Mouse (Mus musculus): ENCODE measurements around the gene Cplx3. TPM values are rescaled to one million over a fixed set of nuclear protein-coding genes. Genes with fewer than 3 reads are reported as not detected.

Cplx3 gene
- polyA plus RNA-seq, 1 experiment, result not detected

- no peak overlapping the region for H3K27ac ChIP-seq (replicated peaks; ENCODE audit: low read depth, low read length)
- H3K4me3 ChIP-seq (ENCODE audit: insufficient read depth, low read depth, low read length), result no peak overlapping the region
- H3K4me1 ChIP-seq (ENCODE audit: control insufficient read depth, insufficient read depth, insufficient read length, low read length), result no peaks in the 10 kb centered on the region
Measured at GRCm38 (mm10) chr9:57598851-57599563, 7.1 kb downstream of the Cplx3 start.

DNA sequence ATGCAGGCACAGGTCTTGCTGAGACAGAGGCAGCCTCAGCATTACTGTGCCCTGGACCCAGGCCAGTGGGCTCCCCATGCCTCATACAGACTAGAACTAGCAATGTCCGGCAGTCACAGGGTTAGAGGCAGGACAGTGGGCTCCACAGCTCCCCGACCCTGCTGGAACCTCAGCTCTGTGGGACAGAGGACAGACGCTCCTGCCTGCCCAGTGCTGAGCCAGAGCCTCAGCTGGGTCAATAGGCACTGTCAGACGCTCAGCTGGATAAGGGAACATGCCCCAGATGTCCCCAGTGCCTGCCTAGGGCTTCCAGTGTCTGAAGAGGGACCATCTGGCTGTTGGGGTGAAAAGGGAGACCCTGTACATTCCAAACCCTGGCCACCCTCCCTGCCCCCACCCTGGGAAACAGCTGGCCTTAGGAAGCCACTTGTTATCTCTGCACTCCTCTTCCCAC lies 8.1 kb downstream of the Cplx3 start:
- Histone ChIP-seq H3K27ac (replicated peaks; ENCODE audit: low read depth, low read length) (no peak overlapping the region), H3K4me1 (ENCODE audit: control insufficient read depth, insufficient read depth, insufficient read length, low read length) (no peaks in the 10 kb centered on the region)

GRCm38 (mm10) chr9:57597265-57597664 lies 8.8 kb downstream of the Cplx3 start:
- no peak overlapping the region for H3K27ac ChIP-seq (replicated peaks; ENCODE audit: low read depth, low read length)
- H3K4me3 ChIP-seq (ENCODE audit: insufficient read depth, low read depth, low read length), result no peak overlapping the region
- H3K4me1 ChIP-seq (ENCODE audit: control insufficient read depth, insufficient read depth, insufficient read length, low read length), result no peaks in the 10 kb centered on the region

More for the DNA sequence above, 8.1 kb downstream of the Cplx3 start:
- no peak overlapping the region for H3K4me3 ChIP-seq (ENCODE audit: insufficient read depth, low read depth, low read length)

DNA sequence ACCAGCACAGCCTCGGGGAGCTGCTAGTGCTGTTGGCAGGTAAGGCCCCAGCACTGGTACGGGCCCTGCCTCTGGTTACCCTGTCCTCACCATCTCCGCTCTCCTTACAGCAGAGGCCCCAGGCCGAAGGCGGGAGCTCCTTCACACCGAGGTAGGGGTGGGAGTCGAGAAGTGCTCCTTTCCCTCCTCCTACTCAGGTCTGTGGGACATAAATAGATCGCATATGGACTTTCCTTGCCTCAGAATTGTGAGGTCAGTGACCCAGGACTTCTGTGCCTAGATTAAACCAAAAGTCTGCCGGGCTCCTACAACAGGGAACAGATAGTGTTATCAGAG lies 11.9 kb downstream of the Cplx3 start:
- H3K4me1 ChIP-seq (ENCODE audit: control insufficient read depth, insufficient read depth, insufficient read length, low read length), result no peaks in the 10 kb centered on the region

DNA sequence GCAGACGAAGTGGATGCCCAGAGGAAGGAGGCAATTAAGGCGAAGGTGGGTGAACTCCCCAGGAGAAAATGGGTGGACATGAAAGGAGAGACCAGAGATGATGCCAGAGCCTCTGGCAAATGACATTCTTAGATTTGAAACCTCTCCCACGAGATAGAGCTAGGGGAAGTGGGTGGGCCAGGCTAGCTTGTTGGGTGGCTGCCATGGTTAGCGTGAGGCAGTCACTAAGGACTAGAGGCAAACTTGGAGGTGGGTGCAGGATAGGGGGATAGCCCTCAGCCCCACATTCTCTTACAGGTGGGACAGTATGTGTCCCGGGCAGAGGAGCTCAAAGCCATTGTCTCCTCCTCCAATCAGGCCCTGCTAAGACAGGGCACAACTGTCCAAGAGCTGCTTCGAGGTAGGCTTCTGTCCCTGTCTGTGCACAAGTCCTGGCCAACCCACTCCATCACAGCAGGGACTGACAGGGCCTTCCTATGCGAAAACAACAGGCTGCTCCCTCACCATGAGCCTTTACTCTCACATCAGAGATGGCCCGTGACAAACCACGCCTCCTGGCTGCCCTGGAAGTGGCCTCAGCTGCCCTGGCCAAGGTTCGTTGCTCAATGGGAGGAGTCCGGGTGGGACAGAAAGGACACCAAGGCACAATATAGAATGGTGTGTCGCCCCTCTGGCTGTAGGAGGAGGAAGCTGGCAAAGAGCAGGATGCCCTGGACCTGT lies 12.5 kb downstream of the Cplx3 start:
- Histone ChIP-seq H3K4me1 (ENCODE audit: control insufficient read depth, insufficient read depth, insufficient read length, low read length) (no peaks in the 10 kb centered on the region), H3K4me3 (ENCODE audit: insufficient read depth, low read depth, low read length) (no peak overlapping the region), H3K27ac (replicated peaks; ENCODE audit: low read depth, low read length) (no peak overlapping the region)

More for the DNA sequence above, 11.9 kb downstream of the Cplx3 start:
- Histone ChIP-seq H3K4me3 (ENCODE audit: insufficient read depth, low read depth, low read length) (no peak overlapping the region), H3K27ac (replicated peaks; ENCODE audit: low read depth, low read length) (no peak overlapping the region)

DNA sequence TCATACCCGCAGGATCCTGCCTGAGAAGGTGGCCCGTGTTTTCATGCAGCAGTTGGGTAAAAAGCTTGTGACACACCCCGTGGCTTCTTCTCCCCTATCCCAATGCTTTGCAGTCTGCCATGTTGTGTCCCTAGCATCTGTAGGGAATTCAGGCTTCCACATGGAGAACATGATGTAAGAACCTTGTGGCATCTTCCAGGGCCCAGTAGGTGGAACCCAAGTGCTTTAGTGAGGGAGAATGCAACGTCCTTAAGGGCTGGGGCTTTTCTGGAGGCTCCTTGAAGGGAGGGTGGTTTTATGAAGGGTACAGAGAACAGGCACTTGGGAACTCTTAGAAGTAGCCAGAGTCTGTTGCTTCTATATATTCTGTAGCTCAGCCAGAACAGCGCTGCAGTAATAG lies 15.4 kb downstream of the Cplx3 start:
- Histone ChIP-seq H3K4me1 (ENCODE audit: control insufficient read depth, insufficient read depth, insufficient read length, low read length) (no peaks in the 10 kb centered on the region), H3K4me3 (ENCODE audit: insufficient read depth, low read depth, low read length) (no peak overlapping the region), H3K27ac (replicated peaks; ENCODE audit: low read depth, low read length) (no peak overlapping the region)

DNA sequence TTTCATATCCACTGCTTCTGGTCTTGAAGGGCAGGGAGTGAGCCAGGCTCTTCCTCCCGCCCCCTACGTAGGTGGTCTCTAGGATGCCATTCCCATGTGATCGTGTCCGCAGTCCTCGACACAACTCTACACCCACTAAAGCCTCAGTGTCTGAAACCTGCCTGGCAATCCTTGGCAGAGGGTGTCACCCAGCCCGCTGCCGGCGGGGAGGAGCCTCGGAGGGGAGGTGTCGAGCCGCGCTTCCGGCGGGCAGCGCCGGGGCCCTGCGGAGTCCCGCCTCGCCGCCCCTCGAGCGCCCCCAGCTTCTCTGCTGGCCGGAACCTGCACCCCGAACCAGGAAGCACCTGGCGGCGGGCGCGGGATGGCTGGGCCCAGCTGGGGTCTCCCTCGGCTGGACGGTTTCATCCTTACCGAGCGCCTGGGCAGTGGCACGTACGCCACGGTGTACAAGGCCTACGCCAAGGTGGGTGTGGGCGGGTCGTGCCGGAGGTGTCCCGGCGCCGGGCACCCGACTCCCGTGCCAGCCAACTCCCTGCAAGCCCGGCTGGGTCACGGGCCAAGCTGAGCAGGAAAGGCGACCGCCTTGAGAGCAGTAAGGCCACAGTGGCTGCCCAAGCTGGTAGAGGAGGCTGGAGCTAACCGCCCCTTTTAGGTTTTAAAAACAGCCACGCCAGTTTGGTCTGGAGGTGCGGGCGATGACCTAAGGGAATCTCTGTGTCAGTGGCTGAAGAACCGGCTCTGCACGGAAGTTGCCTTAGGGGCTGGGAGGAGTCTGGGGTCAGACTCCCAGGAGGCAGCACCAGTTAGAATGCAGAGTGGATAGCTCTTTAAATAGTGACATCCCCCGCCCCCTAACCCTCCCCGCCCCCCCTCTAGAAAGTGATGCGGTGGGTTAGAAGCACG lies 16.6 kb downstream of the Cplx3 start, which contains the start of gene Ulk3:
Gene Ulk3 (plus strand): TSS at position 229 of the 903 bp plus-strand sequence.
- Histone ChIP-seq H3K27ac (replicated peaks; ENCODE audit: low read depth, low read length) (peak within 1 kb of the TSS; percentile 7; the same call in 1 of the 2 replicates), H3K4me1 (ENCODE audit: control insufficient read depth, insufficient read depth, insufficient read length, low read length) (no peaks in the 10 kb centered on the region), H3K4me3 (ENCODE audit: insufficient read depth, low read depth, low read length) (peak within 1 kb of the TSS; percentile 91)

- Histone ChIP-seq H3K27ac (replicated peaks; ENCODE audit: low read depth, low read length) (no peak overlapping the region), H3K4me1 (ENCODE audit: control insufficient read depth, insufficient read depth, insufficient read length, low read length) (no peaks in the 10 kb centered on the region), H3K4me3 (ENCODE audit: insufficient read depth, low read depth, low read length) (no peak overlapping the region)
Measured at GRCm38 (mm10) chr9:57584991-57585390, 21.1 kb downstream of the Cplx3 start.

- H3K4me3 ChIP-seq (ENCODE audit: insufficient read depth, low read depth, low read length), result no peak overlapping the region
- no peaks in the 10 kb centered on the region for H3K4me1 ChIP-seq (ENCODE audit: control insufficient read depth, insufficient read depth, insufficient read length, low read length)
- no peak overlapping the region for H3K27ac ChIP-seq (replicated peaks; ENCODE audit: low read depth, low read length)
Measured at GRCm38 (mm10) chr9:57577144-57577849, 28.8 kb downstream of the Cplx3 start.

DNA sequence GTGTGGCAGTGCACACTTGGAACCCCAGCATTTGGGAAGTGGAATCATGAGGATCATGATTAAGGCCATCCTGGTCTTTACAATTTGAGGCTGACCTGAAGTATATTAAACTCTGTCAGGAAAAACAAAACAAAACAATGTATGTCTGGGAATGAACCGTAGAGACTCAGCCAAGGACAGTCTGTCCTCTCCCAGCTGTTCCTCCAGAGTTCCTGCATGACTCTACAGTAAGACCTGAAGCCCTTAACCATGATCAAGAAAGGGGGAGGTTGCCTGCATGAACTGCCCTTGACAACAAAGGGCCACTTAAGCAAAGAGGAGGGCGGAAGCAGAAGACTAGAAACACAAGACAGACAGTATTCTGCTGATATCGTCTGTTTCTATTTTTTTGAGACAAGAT lies 30.5 kb downstream of the Cplx3 start:
- Histone ChIP-seq H3K4me1 (ENCODE audit: control insufficient read depth, insufficient read depth, insufficient read length, low read length) (no peaks in the 10 kb centered on the region), H3K27ac (replicated peaks; ENCODE audit: low read depth, low read length) (no peak overlapping the region), H3K4me3 (ENCODE audit: insufficient read depth, low read depth, low read length) (no peak overlapping the region)

- no peak overlapping the region for H3K27ac ChIP-seq (replicated peaks; ENCODE audit: low read depth, low read length)
- H3K4me1 ChIP-seq (ENCODE audit: control insufficient read depth, insufficient read depth, insufficient read length, low read length), result no peaks in the 10 kb centered on the region
Measured at GRCm38 (mm10) chr9:57574397-57574796, 31.7 kb downstream of the Cplx3 start.

GRCm38 (mm10) chr9:57568500-57568899 lies 37.6 kb downstream of the Cplx3 start:
- no peak overlapping the region for H3K27ac ChIP-seq (replicated peaks; ENCODE audit: low read depth, low read length)
- no peak overlapping the region for H3K4me3 ChIP-seq (ENCODE audit: insufficient read depth, low read depth, low read length)
- H3K4me1 ChIP-seq (ENCODE audit: control insufficient read depth, insufficient read depth, insufficient read length, low read length), result peaks cover 8% of the 10 kb centered on the region

More at GRCm38 (mm10) chr9:57574397-57574796, 31.7 kb downstream of the Cplx3 start:
- no peak overlapping the region for H3K4me3 ChIP-seq (ENCODE audit: insufficient read depth, low read depth, low read length)

DNA sequence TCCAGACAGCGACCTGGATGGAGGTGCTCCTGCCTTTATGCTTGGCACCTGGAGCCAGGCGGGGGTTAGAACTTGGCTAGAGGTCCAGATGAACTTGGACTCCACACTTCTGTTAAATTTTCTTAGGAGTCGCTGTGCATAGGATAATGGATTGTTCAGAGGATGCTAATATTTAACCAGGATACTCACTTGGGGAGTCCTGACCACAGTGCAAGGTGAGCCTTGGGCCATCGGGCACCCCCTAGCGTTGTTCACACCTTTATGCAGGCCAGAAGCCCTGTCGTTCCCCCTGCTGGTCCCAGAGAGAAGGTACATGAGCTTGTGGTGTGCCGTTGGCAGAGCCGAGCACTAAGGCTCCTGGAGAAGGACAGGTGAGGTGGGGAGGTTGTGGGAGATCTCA lies 39.2 kb downstream of the Cplx3 start:
- Histone ChIP-seq H3K4me1 (ENCODE audit: control insufficient read depth, insufficient read depth, insufficient read length, low read length) (peaks cover 16% of the 10 kb centered on the region), H3K4me3 (ENCODE audit: insufficient read depth, low read depth, low read length) (no peak overlapping the region), H3K27ac (replicated peaks; ENCODE audit: low read depth, low read length) (no peak overlapping the region)

GRCm38 (mm10) chr9:57565741-57566221 lies 40.3 kb downstream of the Cplx3 start:
- no peak overlapping the region for H3K4me3 ChIP-seq (ENCODE audit: insufficient read depth, low read depth, low read length)
- H3K27ac ChIP-seq (replicated peaks; ENCODE audit: low read depth, low read length), result no peak overlapping the region
- peaks cover 20% of the 10 kb centered on the region for H3K4me1 ChIP-seq (ENCODE audit: control insufficient read depth, insufficient read depth, insufficient read length, low read length)

Data from brown adipose tissue, adult 24 weeks (tissue).